Mouse (Mus musculus): ENCODE measurements around the gene Lcp1. TPM values are rescaled to one million over a fixed set of nuclear protein-coding genes. Genes with fewer than 3 reads are reported as not detected.

Gene Lcp1
- polyA plus RNA-seq, 1 experiment from 2014 or later: 36.2 TPM

GRCm38 (mm10) chr14:75188521-75188920 is 57.6 kb downstream of the Lcp1 start:
- H3K9me3 ChIP-seq (replicated peaks): no peaks in the 10 kb centered on the region
- H3K27ac ChIP-seq: no peak overlapping the region
- ATAC-seq: no peak
- no peak overlapping the region for H3K9ac ChIP-seq
- H3K4me3 ChIP-seq: no peak overlapping the region
- H3K27me3 ChIP-seq (replicated peaks): no peaks in the 10 kb centered on the region
- no peak overlapping the region for H3K4me2 ChIP-seq
- no peaks in the 10 kb centered on the region for H3K36me3 ChIP-seq
- peaks cover 32% of the 10 kb centered on the region for H3K4me1 ChIP-seq
- WGBS (ENCODE audit: insufficient replicate concordance): 64% methylated on average over 6 of the region's 6 CpGs

- no peak overlapping the region for H3K4me3 ChIP-seq
- H3K4me2 ChIP-seq: no peak overlapping the region
- ATAC-seq: no peak
- H3K36me3 ChIP-seq: no peaks in the 10 kb centered on the region
- no peak overlapping the region for H3K9ac ChIP-seq
- H3K27me3 ChIP-seq (replicated peaks): no peaks in the 10 kb centered on the region
- no peaks in the 10 kb centered on the region for H3K9me3 ChIP-seq (replicated peaks)
- WGBS (ENCODE audit: insufficient replicate concordance): 78% methylated on average over 4 of the region's 4 CpGs
- no peak overlapping the region for H3K27ac ChIP-seq
- H3K4me1 ChIP-seq: peaks cover 27% of the 10 kb centered on the region
Observed at GRCm38 (mm10) chr14:75189031-75189430, 58.1 kb downstream of the Lcp1 start.

- H3K9ac ChIP-seq: no peak overlapping the region
- H3K27ac ChIP-seq: no peak overlapping the region
- H3K4me3 ChIP-seq: no peak overlapping the region
- H3K4me2 ChIP-seq: no peak overlapping the region
- no peaks in the 10 kb centered on the region for H3K27me3 ChIP-seq (replicated peaks)
- ATAC-seq: no peak
- no peaks in the 10 kb centered on the region for H3K36me3 ChIP-seq
- 75% methylated on average over 4 of the region's 4 CpGs for WGBS (ENCODE audit: insufficient replicate concordance)
- H3K4me1 ChIP-seq: peaks cover 14% of the 10 kb centered on the region
- no peaks in the 10 kb centered on the region for H3K9me3 ChIP-seq (replicated peaks)
Observed at GRCm38 (mm10) chr14:75190683-75191082, 59.8 kb downstream of the Lcp1 start.

GRCm38 (mm10) chr14:75192427-75192826 is 61.5 kb downstream of the Lcp1 start:
- no peak overlapping the region for H3K9ac ChIP-seq
- WGBS (ENCODE audit: insufficient replicate concordance): 83% methylated on average over 10 of the region's 10 CpGs
- H3K4me2 ChIP-seq: no peak overlapping the region
- no peaks in the 10 kb centered on the region for H3K36me3 ChIP-seq
- H3K9me3 ChIP-seq (replicated peaks): no peaks in the 10 kb centered on the region
- peaks cover 10% of the 10 kb centered on the region for H3K4me1 ChIP-seq
- H3K4me3 ChIP-seq: no peak overlapping the region
- no peak for ATAC-seq
- H3K27me3 ChIP-seq (replicated peaks): no peaks in the 10 kb centered on the region
- H3K27ac ChIP-seq: no peak overlapping the region

GRCm38 (mm10) chr14:75192858-75193257 is 62.0 kb downstream of the Lcp1 start:
- Histone ChIP-seq H3K27me3 (replicated peaks) (no peaks in the 10 kb centered on the region), H3K4me3 (no peak overlapping the region), H3K4me1 (peaks cover 15% of the 10 kb centered on the region), H3K9me3 (replicated peaks) (no peaks in the 10 kb centered on the region), H3K4me2 (no peak overlapping the region), H3K36me3 (no peaks in the 10 kb centered on the region), H3K27ac (no peak overlapping the region), H3K9ac (no peak overlapping the region)
- WGBS (ENCODE audit: insufficient replicate concordance): 74% methylated on average over 10 of the region's 10 CpGs
- no peak for ATAC-seq

GRCm38 (mm10) chr14:75195530-75195929 is 64.6 kb downstream of the Lcp1 start:
- 73% methylated on average over 5 of the region's 5 CpGs for WGBS (ENCODE audit: insufficient replicate concordance)
- H3K4me1 ChIP-seq: peaks cover 17% of the 10 kb centered on the region
- H3K9me3 ChIP-seq (replicated peaks): no peaks in the 10 kb centered on the region
- no peak overlapping the region for H3K9ac ChIP-seq
- no peak for ATAC-seq
- no peak overlapping the region for H3K4me2 ChIP-seq
- no peak overlapping the region for H3K4me3 ChIP-seq
- no peaks in the 10 kb centered on the region for H3K27me3 ChIP-seq (replicated peaks)
- peaks cover 5% of the 10 kb centered on the region; the same call in 1 of the 2 replicates for H3K36me3 ChIP-seq
- no peak overlapping the region for H3K27ac ChIP-seq

- Histone ChIP-seq H3K4me1 (peaks cover 17% of the 10 kb centered on the region), H3K27ac (no peak overlapping the region), H3K9me3 (replicated peaks) (no peaks in the 10 kb centered on the region), H3K9ac (no peak overlapping the region), H3K27me3 (replicated peaks) (no peaks in the 10 kb centered on the region), H3K36me3 (peaks cover 12% of the 10 kb centered on the region), H3K4me2 (no peak overlapping the region), H3K4me3 (no peak overlapping the region)
- WGBS (ENCODE audit: insufficient replicate concordance): 37% methylated on average over 5 of the region's 5 CpGs
- ATAC-seq: no peak
Observed at GRCm38 (mm10) chr14:75197027-75197426, 66.1 kb downstream of the Lcp1 start.

- 0 out of 2 replicates have a peak overlapping the region, but pooled peaks have one; percentile 8 for H3K4me2 ChIP-seq
- peak; percentile 81 for ATAC-seq
- no peak overlapping the region for H3K4me3 ChIP-seq
- WGBS (ENCODE audit: insufficient replicate concordance): 13% methylated on average over 7 of the region's 7 CpGs
- H3K9ac ChIP-seq: no peak overlapping the region
- peaks cover 17% of the 10 kb centered on the region for H3K4me1 ChIP-seq
- no peaks in the 10 kb centered on the region for H3K27me3 ChIP-seq (replicated peaks)
- no peaks in the 10 kb centered on the region for H3K9me3 ChIP-seq (replicated peaks)
- H3K27ac ChIP-seq: no peak overlapping the region
- peaks cover 13% of the 10 kb centered on the region for H3K36me3 ChIP-seq
Observed at GRCm38 (mm10) chr14:75197660-75198059, 66.8 kb downstream of the Lcp1 start.

- Histone ChIP-seq H3K9ac (no peak overlapping the region), H3K4me2 (no peak overlapping the region), H3K27ac (no peak overlapping the region), H3K36me3 (peaks cover 16% of the 10 kb centered on the region), H3K9me3 (replicated peaks) (no peaks in the 10 kb centered on the region), H3K4me1 (no peaks in the 10 kb centered on the region), H3K4me3 (no peak overlapping the region), H3K27me3 (replicated peaks) (no peaks in the 10 kb centered on the region)
- ATAC-seq: no peak
- WGBS (ENCODE audit: insufficient replicate concordance): 71% methylated on average over 6 of the region's 6 CpGs
Observed at GRCm38 (mm10) chr14:75205363-75206051, 74.6 kb downstream of the Lcp1 start.

GRCm38 (mm10) chr14:75206307-75206706 is 75.4 kb downstream of the Lcp1 start:
- 83% methylated on average over 4 of the region's 4 CpGs for WGBS (ENCODE audit: insufficient replicate concordance)
- H3K27me3 ChIP-seq (replicated peaks): no peaks in the 10 kb centered on the region
- no peaks in the 10 kb centered on the region for H3K9me3 ChIP-seq (replicated peaks)
- H3K36me3 ChIP-seq: peaks cover 12% of the 10 kb centered on the region
- H3K4me3 ChIP-seq: no peak overlapping the region
- H3K4me1 ChIP-seq: no peaks in the 10 kb centered on the region
- ATAC-seq: no peak
- H3K27ac ChIP-seq: no peak overlapping the region
- no peak overlapping the region for H3K4me2 ChIP-seq
- H3K9ac ChIP-seq: no peak overlapping the region

GRCm38 (mm10) chr14:75208572-75209151 is 77.8 kb downstream of the Lcp1 start:
- Histone ChIP-seq H3K4me2 (no peak overlapping the region), H3K36me3 (peaks cover 5% of the 10 kb centered on the region), H3K27ac (no peak overlapping the region), H3K9me3 (replicated peaks) (no peaks in the 10 kb centered on the region), H3K27me3 (replicated peaks) (no peaks in the 10 kb centered on the region), H3K4me3 (no peak overlapping the region), H3K9ac (no peak overlapping the region), H3K4me1 (no peaks in the 10 kb centered on the region)
- no peak for ATAC-seq
- 65% methylated on average over 6 of the region's 6 CpGs for WGBS (ENCODE audit: insufficient replicate concordance)

GRCm38 (mm10) chr14:75213752-75214151 is 82.9 kb downstream of the Lcp1 start:
- no peak overlapping the region for H3K4me2 ChIP-seq
- no peak overlapping the region for H3K9ac ChIP-seq
- no peak for ATAC-seq
- no peaks in the 10 kb centered on the region for H3K4me1 ChIP-seq
- H3K27ac ChIP-seq: no peak overlapping the region
- WGBS (ENCODE audit: insufficient replicate concordance): 85% methylated on average over 11 of the region's 11 CpGs
- peaks cover 4% of the 10 kb centered on the region for H3K36me3 ChIP-seq
- H3K27me3 ChIP-seq (replicated peaks): no peaks in the 10 kb centered on the region
- no peak overlapping the region for H3K4me3 ChIP-seq
- H3K9me3 ChIP-seq (replicated peaks): no peaks in the 10 kb centered on the region

Measured in liver, embryonic 12.5 days (tissue).